Mouse (Mus musculus): Measurements from ENCODE around the gene Sfrp2. TPM values are rescaled to one million over a fixed set of nuclear protein-coding genes. Genes with fewer than 3 reads are reported as not detected.

The Sfrp2 gene
- total RNA-seq, 2 experiments from 2014 or later, result 1.7 to 2.3 TPM

Other genes starting within 250 kb of the Sfrp2 start
- gene Tlr2, start 75.4 kb downstream of the Sfrp2 start, total RNA-seq (2021), result under 1 TPM; 0.38 to 0.50 TPM